Mouse (Mus musculus): Measurements from ENCODE around the gene Usp13.

The Usp13 gene

DNA sequence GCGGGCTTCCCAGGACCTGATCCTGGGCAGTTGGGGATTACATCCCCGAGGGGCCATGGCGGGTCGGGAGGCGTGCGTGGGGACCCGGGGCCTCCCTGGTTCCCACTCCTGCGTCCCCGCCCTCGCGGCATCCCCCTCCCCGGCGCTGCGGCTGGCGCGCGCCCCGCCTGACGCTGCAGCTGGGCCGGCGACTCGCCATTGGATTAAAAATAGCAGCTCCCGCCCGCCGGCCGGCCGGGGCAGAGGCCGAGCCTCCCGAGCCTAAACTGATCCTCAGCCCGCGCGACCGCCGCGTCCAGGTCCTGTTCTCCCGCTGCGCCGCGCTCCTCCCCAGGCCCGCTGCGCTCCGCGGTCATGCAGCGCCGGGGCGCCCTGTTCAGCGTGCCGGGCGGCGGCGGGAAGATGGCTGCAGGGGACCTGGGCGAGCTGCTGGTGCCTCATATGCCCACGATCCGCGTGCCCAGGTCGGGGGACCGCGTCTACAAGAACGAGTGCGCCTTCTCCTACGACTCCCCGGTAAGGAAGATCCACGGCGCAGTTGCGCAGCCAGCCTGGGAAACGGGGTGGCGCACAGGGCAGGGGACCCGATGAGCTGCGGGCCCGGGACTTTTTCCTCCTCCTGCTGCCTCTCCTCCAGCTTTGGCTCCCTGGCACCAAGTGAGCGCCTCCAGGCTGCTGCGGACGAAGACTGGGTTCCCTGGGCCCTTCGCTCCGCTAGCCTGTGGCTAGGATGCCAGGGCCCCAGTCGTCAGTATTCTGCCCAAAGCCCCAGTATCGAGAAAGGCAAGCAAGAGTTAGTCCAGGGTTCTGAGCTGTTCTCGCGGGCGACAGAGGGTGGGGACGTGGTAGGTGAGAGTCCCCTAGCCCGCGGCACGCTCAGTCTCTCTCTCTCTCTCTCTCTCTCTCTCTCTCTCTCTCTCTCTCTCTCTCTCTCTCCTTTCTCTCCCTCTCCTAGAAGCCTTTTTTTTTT, at the start of gene Usp13:
TSS of gene Usp13 (plus strand) at position 190 of the 970 bp plus-strand sequence.
- peak; percentile 77 for DNase-seq

DNA sequence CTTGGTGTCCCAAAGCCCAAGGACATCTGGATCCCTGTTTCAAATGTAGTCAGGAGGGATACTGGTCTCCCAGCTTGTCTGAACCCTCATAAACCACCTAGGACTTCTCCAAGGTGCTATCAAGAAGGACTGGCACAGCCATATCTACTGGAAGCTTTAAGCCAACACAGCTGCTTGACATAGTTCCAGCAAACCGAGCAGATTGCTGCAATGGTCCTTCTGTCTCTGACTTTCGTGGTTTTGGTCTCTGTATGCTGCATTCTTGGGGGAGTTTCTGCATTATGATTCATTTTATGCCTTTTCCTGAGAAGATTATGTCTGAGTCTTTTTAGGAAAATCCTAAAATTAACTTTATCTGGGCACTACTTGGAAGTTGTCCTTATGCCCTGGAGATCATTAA, 46.6 kb upstream of the Usp13 start:
- no peak for DNase-seq

DNA sequence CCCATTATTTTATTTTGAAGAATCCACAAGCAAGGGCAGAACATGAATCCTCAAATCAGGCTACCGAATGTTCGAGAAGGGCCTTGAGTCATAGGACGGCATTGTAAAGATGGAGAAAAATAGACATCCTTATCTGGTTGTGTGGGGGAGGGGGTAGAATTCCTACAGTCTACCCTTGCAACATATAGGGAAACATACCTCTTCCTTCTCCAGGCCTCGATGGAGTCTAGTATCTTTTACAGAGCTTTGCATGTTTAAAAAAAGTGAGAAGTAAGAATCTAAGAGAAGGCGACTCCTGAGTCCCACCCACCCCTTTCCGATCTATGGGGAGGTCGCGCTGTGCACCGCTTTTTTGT, 367 bp upstream of the Usp13 start:
- no peak for DNase-seq

DNA sequence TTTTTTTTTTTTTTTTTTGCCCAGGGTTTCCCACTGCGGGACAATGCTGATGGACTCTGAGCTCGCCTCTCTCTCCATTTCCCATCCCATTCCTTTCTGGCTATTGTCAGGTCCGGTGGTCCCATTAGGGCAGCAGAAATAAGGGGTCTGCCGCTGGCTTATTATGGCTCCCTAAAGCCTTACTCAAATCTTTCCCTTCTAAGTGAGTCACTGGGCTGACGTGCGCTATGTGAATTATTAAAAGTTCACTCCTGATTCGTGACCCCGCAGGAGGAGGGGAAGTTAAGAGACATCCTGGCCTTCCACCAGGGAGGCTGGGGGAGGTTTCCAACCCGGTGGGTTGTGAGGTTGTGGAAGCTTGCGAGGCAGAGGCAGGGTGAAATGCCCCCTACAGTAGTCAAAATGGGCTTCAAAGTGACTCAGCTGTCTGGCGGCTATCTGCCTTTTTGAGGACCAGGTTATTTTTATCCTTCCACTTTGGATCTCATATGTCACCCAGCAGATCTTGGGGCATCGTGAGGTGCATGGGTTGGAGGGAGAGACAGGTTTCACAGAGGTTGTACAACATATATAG, 1.1 kb downstream of the Usp13 start:
- no peak for DNase-seq

DNA sequence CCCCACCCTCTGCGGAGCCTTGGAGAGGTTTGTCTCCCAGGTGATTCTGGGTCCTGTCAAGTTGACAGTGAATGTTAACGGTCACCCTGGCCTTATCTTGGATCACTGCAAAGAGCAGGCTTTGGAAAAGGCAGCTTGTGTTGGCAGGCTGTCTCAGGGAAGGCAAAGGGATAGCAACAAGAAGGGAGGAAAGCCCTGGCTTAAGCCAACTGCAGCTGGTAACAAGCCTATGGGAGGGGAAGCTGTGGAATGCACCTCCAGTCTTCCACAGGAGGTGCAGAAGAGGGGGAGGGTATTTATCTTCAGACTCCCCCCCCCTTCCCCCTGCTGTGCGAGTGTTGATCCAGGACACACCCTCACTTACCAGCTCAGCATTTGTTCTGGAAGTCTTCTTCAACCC, 5.3 kb downstream of the Usp13 start:
- no peak for DNase-seq

DNA sequence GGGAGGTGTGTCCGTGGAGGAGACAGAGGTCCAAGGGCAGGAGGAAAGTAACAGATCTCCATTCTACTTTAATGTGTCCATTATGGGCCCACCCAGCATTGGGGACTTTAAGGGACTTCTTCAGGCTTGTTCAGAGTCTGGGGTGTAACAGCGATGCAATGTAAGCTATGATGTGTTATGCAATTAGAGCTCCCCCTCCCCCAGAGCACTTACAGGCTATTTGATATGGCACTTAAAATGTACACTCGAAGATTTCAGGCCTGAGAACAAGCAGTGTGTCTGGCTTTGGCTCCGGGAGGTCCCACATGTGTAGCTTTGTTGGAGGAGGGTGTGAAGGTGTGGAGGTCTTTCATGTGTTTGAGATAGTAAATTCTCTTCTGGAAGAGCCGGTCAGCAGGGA, 7.6 kb downstream of the Usp13 start:
- no peak for DNase-seq

DNA sequence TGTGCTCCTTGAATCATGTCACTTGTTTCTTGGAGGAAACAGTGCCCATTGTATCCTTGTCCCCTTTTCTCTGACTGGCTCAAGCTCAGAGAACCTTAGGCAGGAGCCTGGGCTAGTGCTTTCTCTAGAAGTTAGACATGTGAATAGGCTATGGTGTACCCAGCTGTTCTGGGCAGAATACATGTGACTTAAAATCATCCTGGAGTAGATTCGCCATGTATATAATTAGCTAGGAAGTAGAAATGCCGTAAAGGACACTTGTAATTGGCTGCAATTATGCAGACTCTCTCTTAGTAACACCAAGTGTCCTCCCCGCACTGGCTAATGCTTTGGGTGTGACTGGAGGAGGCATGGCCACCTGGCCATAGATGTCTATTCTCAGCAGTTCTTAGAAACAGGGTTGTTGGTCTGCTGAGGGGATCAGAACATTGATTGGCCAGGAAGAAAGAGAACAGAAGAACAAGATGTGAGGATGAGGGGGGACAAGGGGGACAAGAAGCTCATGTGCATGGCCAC, 8.7 kb downstream of the Usp13 start:
- no peak for DNase-seq

DNA sequence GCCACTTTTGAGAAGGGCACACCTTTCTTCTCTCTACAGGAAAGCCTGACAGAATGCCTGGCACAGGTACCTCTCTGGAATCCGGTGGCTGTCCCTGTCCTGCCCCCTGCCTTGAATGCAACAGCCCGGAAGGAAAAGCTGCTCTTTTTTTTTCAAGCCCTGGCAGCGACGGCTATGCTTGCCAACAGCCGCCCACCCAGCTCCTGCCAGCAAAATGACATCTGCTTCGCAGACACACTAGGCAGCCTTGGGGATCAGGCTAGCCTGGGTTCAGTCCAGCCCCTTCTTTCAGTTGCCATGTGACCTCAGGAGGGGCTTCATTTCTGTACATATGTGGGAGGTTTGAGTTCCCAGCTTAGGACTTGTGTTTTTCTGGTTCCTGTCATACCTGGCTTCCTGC, 9.4 kb downstream of the Usp13 start:
- DNase-seq: peak; percentile 55

DNA sequence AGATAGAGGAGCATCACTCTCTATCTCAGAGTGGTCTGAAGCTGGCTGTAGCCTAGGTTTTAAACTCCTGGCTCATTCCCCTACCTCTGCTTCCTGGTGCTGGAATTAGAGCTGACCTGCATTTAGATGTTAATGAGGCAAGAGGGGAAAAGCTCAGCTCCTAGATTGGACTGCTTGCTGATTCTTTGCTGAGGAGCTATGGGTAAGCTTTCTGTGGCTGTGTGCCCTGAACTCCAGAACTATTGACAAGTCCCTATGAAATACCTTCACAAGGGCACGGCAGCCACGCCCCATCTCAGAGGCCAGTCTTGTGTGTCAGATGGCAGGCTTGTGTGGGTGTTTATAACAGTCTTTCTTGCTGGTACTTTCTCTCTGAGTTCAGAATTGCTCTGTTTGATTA, 16.5 kb downstream of the Usp13 start:
- no peak for DNase-seq

DNA sequence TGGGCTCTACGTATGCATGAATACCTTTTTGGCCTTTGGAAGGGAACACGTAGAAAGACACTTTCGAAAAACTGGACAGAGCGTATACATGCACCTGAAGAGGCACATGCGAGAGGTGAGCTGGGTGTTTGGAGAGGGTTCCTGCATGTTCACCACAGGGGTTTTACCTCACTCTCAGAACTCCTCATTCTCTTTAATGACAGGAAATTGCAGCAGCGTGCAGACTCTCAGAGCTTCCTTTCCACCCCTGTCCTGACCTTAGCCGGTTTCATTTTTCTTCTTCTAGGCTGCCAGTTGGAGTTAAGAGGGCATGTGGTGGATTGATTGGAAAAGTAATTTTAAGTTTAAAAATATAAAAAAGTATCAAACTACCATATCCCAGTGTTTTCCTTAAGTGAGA, 20.5 kb downstream of the Usp13 start:
- no peak for DNase-seq

DNA sequence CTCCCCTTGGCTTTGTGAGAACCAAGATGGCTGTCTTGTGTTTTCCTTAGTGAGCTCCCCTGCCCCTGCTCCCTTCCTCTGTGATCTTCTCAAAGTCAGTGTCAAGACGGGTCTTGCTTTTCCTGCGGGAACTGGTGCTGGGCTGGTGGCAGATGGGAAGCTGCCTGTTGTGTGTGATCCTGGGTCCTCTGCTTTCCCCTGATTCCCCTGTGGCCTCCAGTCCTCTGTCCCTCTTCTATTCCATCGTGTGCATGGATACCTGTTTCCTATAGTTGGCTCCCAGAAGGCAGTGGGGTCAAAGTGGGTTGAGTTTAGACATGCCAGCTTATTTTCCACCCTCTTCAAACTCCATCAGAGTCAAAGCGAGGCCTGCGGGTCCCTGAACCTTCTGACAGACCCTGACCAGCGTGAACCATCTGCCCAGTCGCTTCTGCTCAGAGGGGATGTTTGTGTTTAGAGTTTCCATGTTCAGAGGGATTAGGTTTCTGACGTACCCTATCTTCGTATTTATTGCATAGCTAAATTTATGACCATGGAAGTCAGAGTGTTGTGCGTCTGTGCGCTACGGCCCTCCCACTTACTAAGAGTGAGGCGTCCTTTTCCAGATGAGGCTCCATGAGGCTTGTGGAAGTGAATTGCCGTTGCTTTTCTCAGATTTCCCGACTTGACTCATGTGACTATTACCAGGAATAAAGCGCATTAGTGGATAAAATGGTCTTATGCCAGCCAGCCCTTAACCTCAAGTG, 39.2 kb downstream of the Usp13 start:
- DNase-seq: no peak

DNA sequence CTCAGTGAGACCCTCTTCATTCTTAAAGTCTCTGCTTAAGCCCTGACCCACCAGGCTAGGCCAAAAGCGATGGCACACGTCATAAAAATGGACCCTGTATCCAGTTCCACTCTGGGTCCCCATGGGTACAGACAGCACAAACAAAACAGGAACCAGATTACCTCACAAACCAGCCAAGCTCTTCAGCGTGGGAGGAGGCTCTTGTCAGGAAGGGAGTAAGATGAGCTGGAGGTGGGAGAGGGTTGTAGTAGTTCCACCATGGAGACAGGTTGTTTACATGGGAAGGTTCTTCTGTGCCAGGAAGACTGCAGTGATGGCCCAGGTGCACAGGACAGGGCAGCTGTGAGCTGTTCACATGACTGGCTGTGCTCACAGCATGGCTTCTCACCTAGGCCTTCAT, 53.7 kb downstream of the Usp13 start:
- no peak for DNase-seq

DNA sequence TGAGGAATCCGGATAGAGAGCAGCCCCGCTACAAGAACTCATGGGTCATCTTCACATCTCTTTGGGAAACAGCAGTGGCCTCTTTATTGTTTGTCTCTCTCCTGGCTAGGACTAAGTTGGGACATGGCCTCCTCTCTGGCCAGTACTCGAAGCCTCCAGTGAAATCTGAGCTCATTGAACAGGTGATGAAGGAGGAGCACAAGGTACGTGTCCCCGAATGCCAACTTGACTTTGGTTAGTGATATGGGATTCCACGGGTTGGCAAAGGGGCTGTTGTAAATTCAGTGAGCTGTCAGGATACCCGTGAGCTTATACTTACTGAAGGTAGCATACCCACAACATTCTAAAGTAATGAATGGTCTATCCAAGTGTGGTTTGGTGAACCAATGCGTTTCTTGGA, 69.0 kb downstream of the Usp13 start:
- DNase-seq: no peak

DNA sequence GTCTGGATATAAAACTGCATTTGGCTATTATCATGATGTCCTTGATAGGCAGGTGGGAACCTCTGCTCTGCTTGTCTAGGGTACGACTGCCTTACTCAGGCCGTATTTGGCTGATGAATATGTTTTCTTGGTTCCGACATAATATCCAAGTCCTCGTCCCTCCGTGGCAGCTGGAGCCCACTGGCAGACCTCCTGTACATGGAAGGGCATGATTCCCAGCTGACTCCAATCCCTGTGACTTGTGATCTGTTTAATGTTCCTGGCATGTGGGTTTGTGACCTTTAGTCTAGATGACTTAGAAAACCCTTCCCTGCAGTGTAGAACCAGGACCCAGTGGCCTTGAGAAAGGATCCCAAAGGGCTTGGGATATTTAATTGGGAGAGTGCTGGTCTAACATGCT, 71.5 kb downstream of the Usp13 start:
- no peak for DNase-seq

DNA sequence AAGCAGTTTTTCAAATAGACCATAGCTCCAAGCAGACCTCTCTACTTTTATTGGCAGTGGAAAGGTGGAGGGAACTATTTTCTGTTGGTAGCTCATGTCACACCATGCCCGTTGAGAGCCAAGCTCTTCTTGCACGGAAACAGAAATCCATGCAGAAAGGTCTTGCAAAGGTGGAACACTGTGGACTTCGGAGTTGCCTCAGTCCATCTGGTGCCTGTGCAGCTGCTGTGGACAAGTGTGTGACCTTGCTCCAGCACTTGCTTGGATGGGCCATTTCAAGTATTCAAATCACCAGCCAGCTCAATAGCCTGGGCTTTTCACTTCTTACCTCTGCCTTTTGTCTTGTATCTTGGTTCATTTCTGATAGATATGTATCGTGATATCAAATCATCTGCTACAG, 72.8 kb downstream of the Usp13 start:
- DNase-seq: no peak

DNA sequence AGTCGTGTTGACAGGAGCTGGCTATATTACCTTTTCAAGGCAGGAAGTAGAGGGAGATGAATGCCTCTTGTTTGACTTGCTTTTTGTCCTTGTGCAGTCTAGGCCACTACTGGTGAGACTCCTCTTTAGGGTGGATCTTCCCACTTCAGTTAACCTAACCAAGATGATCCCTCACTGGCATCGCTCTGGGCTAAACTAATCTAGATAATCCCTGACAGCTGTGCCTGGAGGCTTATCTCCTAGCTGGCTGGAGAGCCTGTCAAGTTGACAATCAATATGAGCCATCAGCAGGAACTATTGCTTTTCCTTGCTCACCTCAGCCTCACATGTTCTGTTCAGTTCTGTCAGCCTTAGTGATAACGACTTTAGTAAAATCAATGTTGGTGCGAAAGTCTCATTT, 86.1 kb downstream of the Usp13 start:
- DNase-seq: no peak

DNA sequence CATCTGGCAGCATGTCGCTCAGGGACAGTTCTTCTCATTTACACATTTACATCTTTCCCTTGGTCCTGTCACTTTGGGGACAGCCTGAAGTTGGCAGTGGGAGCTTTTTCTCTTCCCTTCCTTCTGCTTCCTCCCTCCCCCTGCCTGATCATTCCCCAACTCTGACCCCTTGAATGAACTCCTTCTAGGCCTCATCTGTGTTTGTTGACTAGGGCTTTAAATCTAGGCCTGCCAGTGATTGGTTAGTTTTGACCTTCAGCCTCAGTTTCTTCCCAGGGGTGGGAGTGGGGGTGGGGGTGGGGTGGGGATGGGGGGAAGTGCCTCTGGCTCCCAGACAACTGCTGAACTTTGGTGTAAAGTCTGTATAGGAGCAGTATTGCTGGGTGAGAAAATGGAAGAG, 87.3 kb downstream of the Usp13 start:
- DNase-seq: no peak

DNA sequence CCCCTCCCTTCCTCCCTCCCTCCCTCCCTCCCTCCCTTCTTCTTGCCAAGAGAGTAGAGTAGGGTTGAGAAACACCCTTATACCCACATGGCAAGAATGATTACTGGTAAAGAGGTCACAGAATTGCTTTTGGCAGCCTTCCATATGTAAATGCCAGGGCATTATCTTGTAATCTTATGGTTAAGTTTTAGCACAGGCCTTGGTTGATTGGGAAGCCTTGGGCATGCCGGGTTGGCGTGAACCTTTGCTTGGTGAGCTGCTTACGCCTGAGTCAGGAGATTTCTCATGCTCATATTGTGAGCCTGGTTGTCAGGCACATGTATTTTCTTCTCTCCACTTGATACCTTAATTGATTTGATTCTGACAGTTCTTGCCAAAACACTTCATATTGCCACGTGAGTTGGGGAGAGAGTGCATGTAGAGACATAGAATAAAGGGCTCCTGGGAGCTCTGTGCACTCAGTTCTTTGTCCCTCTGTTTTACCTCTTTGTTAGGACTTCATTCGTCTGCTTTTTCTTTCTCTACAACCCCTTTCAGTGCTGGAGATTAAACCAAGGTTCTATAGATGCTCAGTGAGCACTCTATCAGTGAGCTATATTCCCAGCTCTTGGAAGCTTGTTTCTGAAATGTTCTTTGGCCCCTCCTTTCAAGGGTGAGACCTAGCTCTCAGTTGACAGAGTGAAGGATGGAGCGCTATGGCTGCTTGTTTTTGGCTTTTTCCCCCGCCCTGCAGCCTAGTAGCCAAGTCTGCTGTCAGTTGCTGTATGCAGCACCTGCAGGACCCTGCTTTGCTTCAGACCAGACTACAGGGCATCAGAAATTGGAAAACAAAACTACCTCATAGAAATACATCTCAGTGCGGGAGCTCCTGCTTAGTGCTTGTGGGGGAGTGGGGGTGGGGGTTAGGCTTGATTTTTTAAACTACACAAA, 88.8 kb downstream of the Usp13 start:
- DNase-seq: no peak

DNA sequence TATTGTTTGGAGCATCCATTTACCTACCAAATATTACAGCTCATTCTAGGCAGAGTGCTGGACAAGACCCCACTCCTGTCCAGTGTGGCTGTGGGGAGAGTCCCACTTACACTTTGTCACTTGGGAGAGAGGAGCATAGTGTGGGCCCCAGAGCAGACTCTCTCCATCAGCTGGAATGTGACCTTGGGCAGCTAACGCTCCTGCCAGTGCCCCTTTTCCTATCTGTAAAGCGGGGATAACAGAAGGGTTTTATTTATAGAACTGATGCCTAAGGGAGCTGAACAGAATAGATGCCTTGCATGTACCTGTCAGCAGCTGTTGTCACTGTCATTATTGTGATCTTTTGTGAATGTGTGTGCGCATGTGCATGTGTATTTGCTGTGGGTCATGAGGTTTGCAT, 91.1 kb downstream of the Usp13 start:
- DNase-seq: no peak

DNA sequence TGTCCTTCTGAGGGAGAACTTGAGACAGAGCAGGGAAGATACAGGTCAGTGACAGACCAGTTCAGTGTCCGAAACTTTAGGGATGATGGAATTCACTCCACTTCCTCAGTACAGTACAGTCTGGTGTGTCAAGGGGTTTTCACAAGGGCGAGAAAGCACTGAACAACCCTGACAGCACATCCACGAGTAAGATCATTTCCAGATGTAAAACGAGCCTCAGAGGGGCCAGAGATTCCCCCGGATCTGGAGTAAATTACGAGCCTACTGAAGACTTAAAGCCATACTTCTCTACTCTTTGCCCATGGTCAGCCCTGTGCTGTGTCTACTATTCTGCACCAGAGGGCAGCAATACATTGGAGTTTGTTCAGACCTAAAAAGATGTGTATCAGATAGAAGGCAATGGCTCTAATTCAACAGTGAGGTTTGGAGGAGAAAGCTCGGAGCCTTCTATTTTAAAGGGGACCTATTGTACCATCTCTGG, 92.8 kb downstream of the Usp13 start:
- no peak for DNase-seq

DNA sequence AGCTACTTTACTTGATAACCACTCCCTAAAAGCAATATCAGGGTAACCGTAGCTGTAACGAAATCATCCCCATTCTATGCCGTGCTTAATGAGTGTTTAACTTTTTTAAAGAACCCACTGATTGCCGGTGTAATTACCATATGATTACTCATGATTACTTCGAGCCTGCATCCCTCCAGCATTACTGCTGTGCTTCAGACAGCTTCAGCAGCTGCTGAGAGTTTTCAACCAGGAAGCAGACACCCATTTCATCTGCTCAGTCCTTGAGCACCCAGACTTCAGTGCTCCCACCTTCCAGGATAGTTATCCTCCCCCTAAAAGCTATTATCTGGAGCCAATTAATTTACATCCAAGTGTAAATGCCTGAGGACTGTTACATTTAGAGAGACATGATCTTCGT, 106.8 kb downstream of the Usp13 start:
- no peak for DNase-seq

DNA sequence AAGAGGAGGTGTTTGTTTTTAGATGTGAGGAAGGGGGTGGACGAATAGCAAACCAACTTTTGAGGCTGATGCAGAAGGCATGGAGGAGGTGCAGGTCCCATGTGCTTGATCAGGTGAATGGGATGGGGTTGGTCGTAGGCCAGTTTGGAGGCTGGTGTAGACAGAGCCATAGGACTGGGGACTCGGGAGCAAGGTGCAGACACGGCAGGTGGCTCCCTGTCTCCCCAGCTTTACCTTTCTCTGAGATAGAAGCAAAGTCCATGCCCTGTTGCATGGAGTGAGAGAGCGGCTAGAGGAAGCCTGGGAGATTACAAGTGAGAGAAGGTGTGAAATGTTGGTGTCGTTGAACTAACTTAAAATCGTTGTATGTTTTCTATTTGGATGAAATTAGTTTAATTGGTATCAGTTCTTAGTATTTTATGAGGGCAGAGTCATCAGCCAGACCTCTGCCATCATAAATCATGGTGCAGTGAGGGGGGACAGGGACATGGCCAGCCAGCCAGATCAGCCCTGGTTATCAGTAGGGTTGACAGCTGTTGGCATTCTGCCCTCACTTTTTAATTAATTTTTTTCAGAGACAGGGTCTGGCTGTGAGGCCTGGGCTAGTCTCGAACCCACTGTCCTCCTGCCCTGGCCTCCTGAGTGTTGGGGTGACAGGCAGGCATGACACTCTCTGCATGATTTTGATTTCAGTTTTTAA, 122.6 kb downstream of the Usp13 start:
- no peak for DNase-seq

All from cerebellum, adult 9-11 months (tissue).